Mouse (Mus musculus): Measurements from ENCODE around the gene Pnpla1. TPM values are rescaled to one million over a fixed set of nuclear protein-coding genes. Genes with fewer than 3 reads are reported as not detected.

The Pnpla1 gene
- total RNA-seq, 2 experiments from 2014 or later = 0.42 to 0.66 TPM

DNA sequence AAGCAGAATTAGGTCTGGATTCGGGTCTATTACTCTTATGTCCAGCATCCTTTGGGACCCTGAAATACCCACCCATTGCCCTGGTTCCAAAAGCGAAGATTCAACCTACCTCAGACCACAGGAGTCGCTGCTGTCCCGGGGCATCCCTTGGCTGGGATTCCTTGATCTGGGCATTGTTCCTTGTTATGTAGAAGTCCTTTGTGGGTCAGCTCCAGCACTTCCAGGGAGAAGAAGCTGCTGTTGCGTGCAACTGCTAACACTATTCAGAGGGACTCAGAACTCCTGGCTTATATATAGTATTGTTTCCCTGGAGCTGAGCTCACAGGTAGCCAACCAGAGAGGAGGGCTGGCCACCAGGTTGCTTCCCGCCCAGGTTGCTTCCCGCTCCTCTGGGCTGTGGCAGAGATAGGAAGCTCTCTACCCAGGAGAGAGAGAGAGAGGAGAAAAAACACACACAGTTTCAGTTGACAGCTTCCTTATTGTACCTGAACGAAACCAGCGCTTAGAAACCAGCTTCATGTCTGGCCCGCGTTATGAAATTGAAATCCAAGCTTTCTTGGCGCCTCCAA is 56.9 kb downstream of the Pnpla1 start, which contains the start of gene 4930539E08Rik:
Gene 4930539E08Rik (minus strand): TSS at position 265 of the 569 bp plus-strand sequence.
- no peak for DNase-seq (ENCODE audit: extremely low spot score in 1 of 2, low spot score in 1 of 2)

DNA sequence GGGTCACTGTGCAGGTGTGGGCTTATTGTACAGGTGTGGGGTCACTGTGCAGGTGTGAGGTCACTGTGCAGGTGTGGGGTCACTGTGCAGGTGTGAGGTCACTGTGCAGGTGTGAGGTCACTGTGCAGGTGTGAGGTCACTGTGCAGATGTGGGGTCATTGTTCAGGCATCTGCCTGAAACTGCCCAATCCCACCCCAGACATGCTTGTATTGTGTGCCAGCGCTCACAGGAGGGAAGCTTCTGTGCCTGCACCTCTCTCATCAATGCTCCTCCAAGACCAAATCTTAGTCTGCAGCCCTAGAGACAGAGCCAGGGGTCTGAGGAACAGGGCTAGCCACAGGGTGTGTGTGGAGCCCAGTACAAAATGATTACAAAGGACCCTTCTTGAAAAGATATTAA is 58.3 kb downstream of the Pnpla1 start:
- no peak for DNase-seq (ENCODE audit: extremely low spot score in 1 of 2, low spot score in 1 of 2)

DNA sequence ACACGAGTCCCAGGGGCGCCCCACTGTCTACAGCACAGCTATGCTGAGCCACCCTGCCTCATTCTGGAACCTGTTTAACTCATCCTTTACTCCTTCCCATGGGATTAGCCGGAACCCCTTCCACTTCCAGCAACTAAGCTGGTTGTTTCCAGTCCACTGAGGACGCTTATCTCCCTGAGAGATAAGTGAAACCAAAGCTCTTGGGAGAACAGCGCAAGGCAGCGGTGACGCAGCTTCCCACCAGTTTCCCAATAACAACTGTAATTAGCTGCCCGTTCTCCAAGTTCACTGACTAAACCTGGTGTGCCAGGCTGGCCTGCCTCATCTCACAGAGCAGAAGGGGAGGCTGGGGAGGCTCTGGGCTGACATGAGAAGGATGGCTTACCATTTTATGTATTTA is 62.9 kb downstream of the Pnpla1 start:
- no peak for DNase-seq (ENCODE audit: extremely low spot score in 1 of 2, low spot score in 1 of 2)

DNA sequence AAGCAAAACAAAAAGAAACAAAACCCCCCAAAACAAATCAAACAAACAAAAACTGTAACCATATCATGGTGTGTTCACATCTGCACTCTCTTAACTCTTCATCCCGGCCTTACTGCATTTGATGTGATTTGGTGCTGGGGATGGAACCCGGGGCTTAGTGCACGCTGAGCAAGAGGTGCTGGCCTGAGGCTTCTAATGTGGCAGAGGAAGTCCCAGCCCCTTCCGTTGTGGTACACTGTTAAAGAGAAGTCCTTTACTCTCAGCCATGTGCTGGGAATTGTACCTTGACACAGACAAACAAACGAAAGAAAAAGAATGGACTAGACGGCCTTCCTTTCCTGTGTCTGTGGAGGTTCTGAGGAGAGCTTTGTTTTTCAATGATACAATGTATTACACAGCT is 63.9 kb downstream of the Pnpla1 start:
- no peak for DNase-seq (ENCODE audit: extremely low spot score in 1 of 2, low spot score in 1 of 2)

DNA sequence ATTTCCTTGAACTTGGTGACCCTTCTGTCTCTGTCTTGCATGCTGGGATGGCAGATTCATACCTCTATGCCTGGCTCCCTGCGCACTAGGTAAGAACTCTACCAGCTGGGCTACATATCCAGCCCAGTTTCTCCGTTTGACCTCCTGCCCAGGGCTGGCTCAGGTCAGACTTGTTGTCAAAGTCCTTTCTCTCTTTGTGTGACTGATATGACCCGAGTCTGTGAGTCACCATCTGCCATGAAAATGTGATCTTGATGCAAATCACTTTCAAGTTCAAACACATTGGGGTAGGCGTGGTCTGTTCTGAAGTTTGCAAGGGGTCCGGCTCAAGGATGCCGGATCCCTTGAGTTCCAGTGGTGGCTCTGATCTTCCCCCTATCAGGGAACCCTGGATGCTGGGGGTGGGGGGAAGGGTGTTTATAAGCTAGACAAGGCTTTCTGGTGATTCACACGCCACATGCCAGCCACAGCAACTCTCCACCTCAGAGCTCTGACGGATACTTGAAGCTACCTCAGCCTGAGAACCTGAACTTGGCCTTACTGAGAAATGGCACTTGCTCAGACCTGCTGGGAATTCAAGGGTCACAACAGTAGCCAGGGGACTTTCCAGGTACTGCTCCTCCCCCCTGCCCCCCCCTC is 66.9 kb downstream of the Pnpla1 start:
- no peak for DNase-seq (ENCODE audit: extremely low spot score in 1 of 2, low spot score in 1 of 2)

GRCm38 (mm10) chr17:28926380-28926779 is 68.2 kb downstream of the Pnpla1 start:
- DNase-seq (ENCODE audit: extremely low spot score in 1 of 2, low spot score in 1 of 2) = peak; percentile 77 to 89

DNA sequence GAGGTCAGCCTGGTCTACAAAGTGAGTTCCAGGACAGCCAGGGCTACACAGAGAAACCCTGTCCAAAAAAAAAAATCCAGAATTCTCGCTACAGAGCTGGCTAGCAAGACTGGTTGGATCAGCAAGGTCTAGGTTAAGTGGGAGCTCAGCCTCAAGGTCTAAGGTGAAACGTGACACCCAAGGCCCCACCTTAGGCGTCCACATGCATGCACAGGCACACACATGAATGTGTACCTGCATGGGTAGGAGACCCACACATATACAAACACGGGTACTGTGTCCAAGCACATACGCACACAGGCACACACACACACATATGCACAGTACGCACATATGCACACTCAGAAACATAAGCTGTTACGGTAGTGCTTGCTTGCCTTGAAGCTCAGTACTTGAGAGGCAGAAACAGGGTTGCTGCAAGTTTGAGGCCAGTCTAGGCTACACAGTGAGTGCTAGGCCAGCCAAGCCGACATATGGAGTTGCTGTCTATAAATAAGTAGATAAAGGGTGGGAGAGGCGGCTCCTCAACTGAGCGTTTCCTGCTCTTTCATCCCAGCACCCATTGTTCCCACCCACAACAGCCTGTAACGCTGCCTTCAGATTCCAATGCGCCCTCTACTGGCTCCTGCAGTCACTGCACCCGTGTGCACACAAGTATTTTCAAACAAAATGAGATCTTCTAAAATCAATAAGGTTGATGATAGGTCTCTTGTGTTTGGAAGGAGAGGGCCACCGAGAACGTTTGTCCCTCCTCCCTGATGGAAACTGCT is 68.8 kb downstream of the Pnpla1 start:
- peak in 1 of 2 experiments; percentile 57 for DNase-seq (ENCODE audit: extremely low spot score in 1 of 2, low spot score in 1 of 2)

- DNase-seq (ENCODE audit: extremely low spot score in 1 of 2, low spot score in 1 of 2) = no peak
Observed at GRCm38 (mm10) chr17:28928004-28928403, 69.8 kb downstream of the Pnpla1 start.

DNA sequence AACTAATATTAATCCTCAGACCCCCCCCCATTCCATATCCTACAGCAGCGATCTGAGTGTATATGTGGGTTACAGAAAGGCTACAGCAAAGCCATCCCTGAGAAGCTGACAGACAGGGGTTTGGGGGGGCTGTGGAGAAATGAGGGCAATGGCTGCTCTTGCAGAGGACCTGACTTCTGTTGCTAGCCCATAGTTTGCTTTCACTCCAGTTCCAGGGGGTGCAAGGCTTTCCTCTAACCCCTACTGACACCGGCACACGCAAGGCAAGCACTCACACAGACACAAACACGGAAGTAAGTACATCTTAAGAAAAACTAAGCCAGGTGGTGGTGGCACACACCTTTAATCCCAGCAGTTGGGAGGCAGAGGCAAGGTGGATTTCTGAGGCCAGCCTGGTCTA is 71.2 kb downstream of the Pnpla1 start:
- DNase-seq (ENCODE audit: extremely low spot score in 1 of 2, low spot score in 1 of 2) = no peak

- peak; percentile 31 to 54 for DNase-seq (ENCODE audit: extremely low spot score in 1 of 2, low spot score in 1 of 2)
Observed at GRCm38 (mm10) chr17:28930392-28931074, 72.3 kb downstream of the Pnpla1 start.

DNA sequence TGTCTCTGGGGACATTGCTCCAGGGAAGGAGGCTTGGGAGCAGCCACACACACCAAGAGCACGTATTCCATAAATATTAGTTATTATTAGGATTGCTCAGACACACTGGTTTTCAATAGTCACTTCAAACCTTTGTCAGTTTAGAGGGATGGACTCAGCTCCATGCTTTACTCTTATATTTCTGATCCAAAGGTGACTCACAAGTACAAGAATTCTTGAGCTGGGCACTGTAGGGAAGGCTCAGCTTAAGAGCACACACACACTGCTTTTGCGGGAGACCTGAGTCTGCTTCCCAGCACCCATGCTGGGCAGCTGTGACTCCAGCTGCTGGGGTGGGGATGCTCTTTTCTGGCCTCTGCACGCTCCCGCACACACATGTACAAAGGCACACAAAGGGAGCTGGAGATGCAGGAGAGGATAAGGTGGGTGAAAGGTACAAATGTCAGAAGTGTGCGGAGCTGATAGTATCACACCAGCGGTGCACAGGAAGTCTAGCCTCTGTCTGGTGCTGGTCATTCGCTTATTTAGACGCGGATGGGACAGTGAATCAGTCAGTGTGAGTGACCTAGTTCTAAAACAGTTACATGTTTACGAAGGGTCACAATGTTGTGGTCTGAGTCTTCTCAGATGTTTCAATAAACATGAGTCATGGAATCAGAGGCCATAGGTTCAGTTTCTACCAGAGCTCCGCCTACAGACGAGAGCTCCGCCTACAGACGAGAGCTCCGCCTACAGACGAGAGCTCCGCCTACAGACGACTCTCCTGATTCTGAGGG is 73.4 kb downstream of the Pnpla1 start:
- DNase-seq (ENCODE audit: extremely low spot score in 1 of 2, low spot score in 1 of 2) = no peak

GRCm38 (mm10) chr17:28932274-28932673 is 74.1 kb downstream of the Pnpla1 start:
- DNase-seq (ENCODE audit: extremely low spot score in 1 of 2, low spot score in 1 of 2) = no peak

DNA sequence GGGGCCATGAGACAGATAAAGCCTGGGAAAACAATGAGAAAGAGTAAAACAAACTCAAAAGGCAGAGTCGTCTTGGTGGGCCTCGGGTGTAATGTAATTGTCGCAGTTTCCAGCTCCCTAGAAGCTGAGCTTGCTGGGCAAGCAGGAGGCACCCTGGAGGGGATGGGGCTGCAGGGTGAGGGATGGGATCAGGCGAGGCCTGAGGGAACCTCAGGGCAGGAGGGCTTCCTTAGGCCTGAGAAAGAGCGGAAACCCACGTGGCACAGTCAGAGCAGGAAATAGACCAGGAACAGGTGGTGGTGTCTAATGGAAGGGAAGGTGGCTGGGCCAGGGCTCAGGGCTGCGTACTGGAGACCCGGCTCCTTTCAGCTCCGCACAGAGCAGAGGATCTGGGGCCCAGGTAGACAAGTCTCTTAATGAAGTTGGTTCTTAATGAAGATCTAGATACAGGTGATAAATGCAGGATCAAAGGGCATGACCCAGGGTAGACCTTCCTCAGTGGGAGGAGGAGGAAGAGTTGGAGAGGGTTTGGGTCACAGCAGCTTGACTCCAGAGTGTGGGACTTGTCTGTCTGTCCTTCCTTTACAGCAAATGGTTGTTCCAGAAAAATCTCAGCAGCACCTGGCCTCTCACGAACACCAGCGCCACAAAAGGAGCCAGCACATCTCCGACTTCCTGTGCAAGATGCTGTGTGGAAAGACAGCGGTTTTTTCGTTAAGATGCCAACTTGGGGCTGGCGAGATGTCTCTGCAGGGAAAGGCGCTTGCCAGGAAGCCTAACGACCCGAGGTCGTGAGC is 76.1 kb downstream of the Pnpla1 start:
- DNase-seq (ENCODE audit: extremely low spot score in 1 of 2, low spot score in 1 of 2) = no peak

GRCm38 (mm10) chr17:28936133-28936532 is 77.9 kb downstream of the Pnpla1 start:
- DNase-seq (ENCODE audit: extremely low spot score in 1 of 2, low spot score in 1 of 2) = no peak

DNA sequence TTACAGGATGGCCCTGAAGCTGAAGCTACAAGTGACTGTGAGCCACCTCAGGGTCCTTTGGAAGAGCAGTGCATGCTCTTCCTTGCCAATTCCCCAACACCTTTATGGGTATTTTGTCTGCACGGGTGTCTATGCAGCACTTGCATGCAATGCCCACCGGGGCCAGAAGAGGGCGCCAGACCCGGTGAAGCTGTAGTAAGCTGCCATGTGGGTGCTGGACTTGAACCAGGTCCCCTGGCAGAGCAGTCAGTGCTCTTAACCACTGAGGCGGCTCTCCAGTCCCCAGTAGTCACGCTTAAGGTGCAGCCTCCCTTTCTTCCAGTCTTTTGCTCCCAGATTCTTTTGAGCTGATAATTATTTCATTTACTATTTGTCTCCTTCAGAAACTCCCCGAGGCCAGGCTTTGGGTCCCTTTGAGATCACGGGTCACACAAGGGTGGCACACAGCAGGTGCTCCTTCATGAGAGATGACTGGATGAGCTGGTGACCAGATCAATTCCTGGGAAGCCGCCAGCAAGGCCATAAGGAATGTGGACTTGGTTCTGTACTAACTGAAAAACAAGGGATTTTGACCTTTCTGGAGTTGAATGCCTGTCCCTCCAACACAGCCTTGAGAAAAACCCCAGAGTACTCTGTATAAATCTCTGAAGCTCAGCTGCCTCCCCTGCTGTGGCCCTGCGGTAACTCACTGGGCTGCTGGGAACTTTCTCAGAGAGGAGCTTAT is 78.6 kb downstream of the Pnpla1 start:
- DNase-seq (ENCODE audit: extremely low spot score in 1 of 2, low spot score in 1 of 2) = peak in 1 of 2 experiments; percentile 54

All from layer of hippocampus, postnatal 25 days (tissue).